Mouse (Mus musculus) cerebellum, adult 2 months (tissue): ENCODE results near the gene AC124502.3.

ENCODE experiments used
- CTCF ChIP-seq: fragments of 200-500 bp; IDR thresholded peaks from 2 replicates; pipeline ENCODE4 v1.5.1; 2011; ENCODE audit warnings: low read depth, mild to moderate bottlenecking, control low read depth, low read length, moderate library complexity, borderline replicate concordance; ENCODE audit not compliant: insufficient read depth
- POLR2A ChIP-seq: fragments of 200-500 bp; IDR thresholded peaks from 2 replicates; pipeline ENCODE4 v1.6.1; 2011; ENCODE audit warnings: low read length, control low read depth, borderline replicate concordance; ENCODE audit not compliant: insufficient read depth

GRCm38 (mm10) chr19:5013138-5013537 is 25.6 kb upstream of the AC124502.3 start:
- no peak for TF ChIP-seq CTCF
- TF ChIP-seq POLR2A, result no peak
